Mouse (Mus musculus) forebrain, embryonic 16.5 days (tissue): ENCODE measurements around the gene Hdac4. TPM values are rescaled to one million over a fixed set of nuclear protein-coding genes. Genes with fewer than 3 reads are reported as not detected.

ENCODE experiments used
- ATAC-seq: fragments of 200-750 bp; cut with Nextera tagmentation; 2 replicates; pipeline ENCODE4 v1.8.0; 2017; ENCODE audit warnings: mild to moderate bottlenecking, moderate library complexity
- H3K27ac ChIP-seq: fragments of 300-500 bp; sonication (generic); 2 replicates; pipeline ENCODE4 v1.5.1; 2014; ENCODE audit warnings: low read length, control low read depth
- H3K27me3 ChIP-seq: fragments of 300-500 bp; sonication (generic); replicated peaks from 2 replicates; pipeline ENCODE4 v1.6.1; 2014; ENCODE audit warnings: low read length; ENCODE audit not compliant: control insufficient read depth, insufficient read depth
- H3K36me3 ChIP-seq: fragments of 300-500 bp; sonication (generic); 2 replicates; pipeline ENCODE4 v1.6.1; 2014; ENCODE audit not compliant: control insufficient read depth, insufficient read depth
- H3K4me1 ChIP-seq: fragments of 300-500 bp; sonication (generic); replicated peaks from 2 replicates; pipeline ENCODE4 v1.6.1; 2014; ENCODE audit warnings: low read length; ENCODE audit not compliant: control insufficient read depth, insufficient read depth
- H3K4me2 ChIP-seq: fragments of 300-500 bp; sonication (generic); 2 replicates; pipeline ENCODE4 v1.6.1; 2014; ENCODE audit warnings: mild to moderate bottlenecking, low read length, control low read depth
- H3K4me3 ChIP-seq: fragments of 300-500 bp; sonication (generic); replicated peaks from 2 replicates; pipeline ENCODE4 v1.5.1; 2014; ENCODE audit warnings: mild to moderate bottlenecking, low read length, control low read depth
- H3K9ac ChIP-seq: fragments of 300-500 bp; sonication (generic); replicated peaks from 2 replicates; pipeline ENCODE4 v1.6.1; 2014; ENCODE audit warnings: low read depth, low read length, control low read depth
- H3K9me3 ChIP-seq: fragments of 300-500 bp; sonication (generic); 2 replicates; pipeline ENCODE4 v1.6.1; 2016; ENCODE audit warnings: low read length; ENCODE audit not compliant: control insufficient read depth
- WGBS: fragments of 180-500 bp; shearing (Covaris S2); extraction: QIAGEN DNeasy Blood & Tissue Kit; methylation state at CpG from one replicate; pipeline ENCODE4 v1.1.7; 2014; 5-methylcytosine and 5-hydroxymethylcytosine counted together
- polyA plus RNA-seq: library from polyadenylated mRNA; unstranded; fragments of >200 nt; fragmentation: Nextera tagmentation; extraction: Ambion mirVana; gene quantifications from 2 replicates; pipeline ENCODE4 v1.2.1, GENCODE M21; 2015

Gene Hdac4
- polyA plus RNA-seq, 1 experiment from 2014 or later = 31.3 TPM

DNA sequence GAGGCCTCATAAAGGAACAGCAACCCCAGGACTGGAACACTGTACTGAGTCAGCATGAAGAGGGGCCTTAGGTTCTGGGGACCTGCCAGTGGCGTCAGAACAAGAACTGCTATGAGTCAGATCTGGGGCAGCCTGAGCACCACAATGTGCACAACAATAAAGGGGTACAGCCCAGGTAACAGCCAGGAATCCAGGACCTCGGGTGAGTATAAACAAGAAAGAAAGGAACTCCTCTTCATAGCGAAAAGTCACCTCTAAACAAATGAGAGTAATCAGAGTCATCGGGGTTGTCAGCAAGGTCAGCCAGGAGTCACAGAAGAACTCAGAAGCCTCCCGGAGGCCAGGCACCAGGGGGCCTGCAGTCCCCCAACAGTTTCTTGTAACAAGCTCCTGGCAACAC lies 76.2 kb downstream of the Hdac4 start:
- WGBS = 66% methylated on average over 5 of the region's 5 CpGs
- H3K9me3 ChIP-seq = no peaks in the 10 kb centered on the region

DNA sequence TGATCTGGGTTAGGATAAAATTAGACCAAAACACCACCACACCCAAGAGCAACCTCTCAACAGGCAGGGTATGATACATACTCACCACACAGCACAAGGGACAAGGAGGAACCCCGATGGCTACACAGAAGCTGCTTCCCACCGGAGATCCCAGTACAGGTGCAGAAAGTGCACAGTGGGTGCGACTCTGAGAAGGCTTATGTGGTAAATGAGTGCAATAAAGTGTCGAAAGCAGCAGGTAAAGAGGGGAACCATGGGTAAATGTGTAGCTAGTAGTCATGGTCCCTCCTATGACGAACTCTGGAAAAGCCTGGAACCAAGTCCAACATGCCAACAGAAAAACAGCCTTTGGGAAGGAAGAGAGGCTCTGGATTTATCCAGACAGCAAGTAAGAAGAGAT lies 77.9 kb downstream of the Hdac4 start:
- Histone ChIP-seq H3K27ac (no peak overlapping the region), H3K9ac (no peak overlapping the region), H3K4me2 (no peak overlapping the region), H3K36me3 (no peaks in the 10 kb centered on the region), H3K4me1 (no peaks in the 10 kb centered on the region), H3K9me3 (no peaks in the 10 kb centered on the region), H3K4me3 (no peak overlapping the region), H3K27me3 (no peaks in the 10 kb centered on the region)
- 95% methylated on average over 5 of the region's 5 CpGs for WGBS
- ATAC-seq = no peak

More for the DNA sequence above, 76.2 kb downstream of the Hdac4 start:
- Histone ChIP-seq H3K4me1 (no peaks in the 10 kb centered on the region), H3K4me3 (no peak overlapping the region), H3K27me3 (no peaks in the 10 kb centered on the region), H3K27ac (no peak overlapping the region), H3K4me2 (no peak overlapping the region), H3K36me3 (no peaks in the 10 kb centered on the region), H3K9ac (no peak overlapping the region)
- no peak for ATAC-seq

DNA sequence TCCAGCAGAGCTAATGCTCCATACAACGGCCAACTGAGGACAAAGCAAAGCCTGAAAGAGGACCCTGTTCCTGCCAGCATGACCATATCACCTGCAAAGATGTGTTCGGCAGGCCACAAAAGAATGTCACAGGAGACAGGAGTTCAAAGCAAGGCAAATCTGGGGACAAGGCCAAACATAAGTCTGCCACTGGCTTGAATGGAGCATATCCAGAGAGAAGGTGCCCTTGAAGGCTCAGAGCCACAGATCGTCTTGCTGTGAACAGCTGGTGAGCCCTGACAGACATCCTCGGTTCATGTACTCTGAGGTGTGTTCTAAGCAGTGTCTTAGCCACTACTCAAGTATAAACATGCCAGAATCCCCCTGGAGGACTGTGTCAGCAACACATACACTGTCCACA lies 79.3 kb downstream of the Hdac4 start:
- no peaks in the 10 kb centered on the region for H3K27me3 ChIP-seq
- no peak overlapping the region for H3K27ac ChIP-seq
- no peak overlapping the region for H3K9ac ChIP-seq
- H3K36me3 ChIP-seq = no peaks in the 10 kb centered on the region
- H3K4me3 ChIP-seq = no peak overlapping the region
- H3K4me1 ChIP-seq = no peaks in the 10 kb centered on the region
- no peak for ATAC-seq
- WGBS = 85% methylated on average over 4 of the region's 4 CpGs
- no peak overlapping the region for H3K4me2 ChIP-seq
- H3K9me3 ChIP-seq = no peaks in the 10 kb centered on the region

DNA sequence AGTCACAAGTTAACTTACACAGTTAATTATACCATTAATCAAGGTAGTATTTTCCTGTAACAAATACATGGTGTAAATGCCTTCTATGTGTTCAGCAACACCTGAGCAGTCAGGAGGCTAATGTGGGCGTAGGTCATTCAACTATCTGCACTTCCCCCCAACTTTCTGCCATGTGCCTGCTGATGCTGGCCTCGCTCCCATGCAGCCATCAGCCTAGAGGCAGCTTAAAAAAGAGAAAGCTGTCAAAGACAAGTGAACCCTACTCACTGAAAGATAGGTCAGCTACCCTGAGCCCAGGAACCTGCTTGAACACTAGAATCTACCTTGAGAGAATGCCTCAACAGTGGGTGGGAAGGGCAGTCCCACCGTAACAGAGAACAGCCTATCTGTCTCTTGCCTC lies 81.4 kb downstream of the Hdac4 start:
- whole genome bisulfite sequencing = 89% methylated on average over 3 of the region's 3 CpGs
- Histone ChIP-seq H3K4me3 (no peak overlapping the region), H3K9me3 (no peaks in the 10 kb centered on the region), H3K27ac (no peak overlapping the region), H3K36me3 (no peaks in the 10 kb centered on the region), H3K4me1 (peaks cover 4% of the 10 kb centered on the region), H3K27me3 (no peaks in the 10 kb centered on the region), H3K9ac (no peak overlapping the region), H3K4me2 (no peak overlapping the region)
- no peak for ATAC-seq

DNA sequence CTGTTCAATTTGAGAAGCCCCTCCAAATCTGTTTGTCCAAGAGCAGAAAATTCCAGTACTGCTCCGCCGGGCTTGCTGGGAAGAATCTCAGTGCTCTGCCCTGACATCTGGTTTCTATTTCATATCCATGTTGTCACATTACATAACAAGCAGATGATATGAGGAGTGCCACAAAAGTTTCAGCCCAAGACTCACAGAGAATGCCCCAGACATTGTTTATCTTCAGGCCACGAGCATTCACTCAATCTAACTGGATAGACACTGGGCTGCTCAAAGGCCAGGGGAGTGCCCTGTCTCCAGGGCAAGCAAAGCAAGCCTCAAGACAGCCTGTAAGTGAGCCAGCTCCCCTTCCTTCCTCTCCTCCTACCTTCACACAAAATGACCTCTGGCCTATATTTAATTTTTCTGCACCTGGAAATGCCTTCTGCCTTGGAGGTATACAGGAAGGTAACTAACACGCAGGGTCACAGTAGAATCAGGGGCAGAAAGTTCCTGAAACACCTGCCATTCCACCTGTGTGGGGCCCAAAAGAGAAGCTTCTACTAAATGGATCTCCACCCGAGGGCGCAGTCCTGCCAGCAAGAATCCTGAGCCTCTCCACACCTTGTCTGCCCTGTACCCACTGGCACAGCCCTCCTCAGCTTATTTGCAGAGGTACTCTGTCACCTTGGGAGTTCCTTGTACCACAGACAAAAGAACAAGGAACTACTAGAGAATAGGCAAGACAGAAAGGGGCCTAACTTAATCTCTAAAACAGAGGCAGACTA lies 82.1 kb downstream of the Hdac4 start:
- no peak overlapping the region for H3K4me3 ChIP-seq
- H3K4me1 ChIP-seq = peaks cover 5% of the 10 kb centered on the region
- H3K27me3 ChIP-seq = no peaks in the 10 kb centered on the region
- 86% methylated on average over 6 of the region's 6 CpGs for WGBS
- H3K4me2 ChIP-seq = no peak overlapping the region
- no peak overlapping the region for H3K9ac ChIP-seq
- H3K27ac ChIP-seq = no peak overlapping the region
- no peaks in the 10 kb centered on the region for H3K36me3 ChIP-seq
- H3K9me3 ChIP-seq = no peaks in the 10 kb centered on the region
- ATAC-seq = no peak

DNA sequence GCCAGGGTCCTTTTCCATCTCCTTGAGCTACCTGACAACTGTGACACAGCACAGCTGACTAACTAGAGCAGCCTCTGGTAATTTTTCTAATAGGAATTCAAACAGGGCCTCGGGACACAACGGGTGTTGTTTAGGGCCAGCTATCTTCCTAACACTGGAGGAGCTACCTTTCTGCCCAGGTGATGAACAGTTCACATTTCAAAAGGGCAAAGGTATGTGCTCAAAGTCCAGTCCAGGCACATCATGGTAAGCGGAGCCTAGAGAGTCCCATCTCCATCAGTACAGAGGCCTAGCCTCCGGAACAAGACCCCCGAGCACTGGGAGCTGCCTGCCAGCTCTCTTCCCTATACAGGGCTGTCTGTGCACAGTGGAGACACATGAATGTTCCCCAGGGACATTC lies 82.9 kb downstream of the Hdac4 start:
- Histone ChIP-seq H3K9ac (no peak overlapping the region), H3K27ac (no peak overlapping the region), H3K4me1 (peaks cover 5% of the 10 kb centered on the region), H3K36me3 (no peaks in the 10 kb centered on the region), H3K4me3 (no peak overlapping the region), H3K9me3 (no peaks in the 10 kb centered on the region), H3K4me2 (no peak overlapping the region), H3K27me3 (no peaks in the 10 kb centered on the region)
- no peak for ATAC-seq
- 96% methylated on average over 5 of the region's 5 CpGs for WGBS

DNA sequence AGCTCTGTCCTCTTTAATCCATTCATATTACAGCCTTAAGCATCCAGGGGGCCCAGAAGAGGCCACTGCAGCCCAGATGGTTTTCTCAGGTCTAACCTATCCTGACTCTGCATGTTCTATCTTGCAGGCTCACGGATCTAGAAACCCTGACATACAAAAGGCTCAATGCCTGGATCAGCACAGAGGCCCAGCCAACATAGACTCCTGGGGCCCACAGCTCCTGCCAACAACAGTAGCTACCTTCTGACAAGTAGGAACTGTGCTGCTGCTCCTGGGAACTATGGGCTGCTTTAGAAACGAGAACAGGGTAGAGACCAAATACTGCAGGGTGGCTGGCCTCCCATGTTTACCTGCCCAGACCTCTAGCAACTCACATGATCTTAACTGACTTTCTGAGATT lies 83.9 kb downstream of the Hdac4 start:
- Histone ChIP-seq H3K4me1 (peaks cover 5% of the 10 kb centered on the region), H3K9ac (no peak overlapping the region), H3K4me3 (no peak overlapping the region), H3K27ac (no peak overlapping the region), H3K4me2 (no peak overlapping the region), H3K9me3 (no peaks in the 10 kb centered on the region), H3K36me3 (no peaks in the 10 kb centered on the region), H3K27me3 (no peaks in the 10 kb centered on the region)
- 85% methylated on average over 2 of the region's 2 CpGs for WGBS
- no peak for ATAC-seq

DNA sequence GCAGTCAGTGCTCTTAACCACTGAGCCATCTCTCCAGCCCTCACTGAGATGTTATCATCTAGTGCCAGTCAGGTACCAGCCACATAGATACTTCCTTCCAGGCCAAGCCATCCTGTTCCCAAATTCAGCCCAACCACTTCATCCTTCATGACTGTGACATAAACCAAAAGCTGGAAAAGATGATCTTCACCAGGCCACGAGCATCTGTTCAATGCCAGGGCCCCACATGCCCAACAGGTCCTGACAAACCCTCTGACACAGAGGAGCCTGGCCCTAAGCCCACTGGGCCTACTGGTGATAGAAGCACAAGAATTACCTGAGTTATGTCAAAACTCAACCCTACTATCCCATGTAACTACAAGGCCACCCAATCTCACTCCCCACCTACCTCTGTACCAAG lies 84.5 kb downstream of the Hdac4 start:
- no peaks in the 10 kb centered on the region for H3K27me3 ChIP-seq
- no peaks in the 10 kb centered on the region for H3K36me3 ChIP-seq
- H3K4me1 ChIP-seq = peaks cover 5% of the 10 kb centered on the region
- no peak for ATAC-seq
- H3K9me3 ChIP-seq = no peaks in the 10 kb centered on the region
- WGBS = 90% methylated on average over 1 of the region's 1 CpGs
- H3K27ac ChIP-seq = no peak overlapping the region
- H3K4me2 ChIP-seq = no peak overlapping the region
- no peak overlapping the region for H3K4me3 ChIP-seq
- no peak overlapping the region for H3K9ac ChIP-seq

GRCm38 (mm10) chr1:92109221-92109620 lies 86.3 kb downstream of the Hdac4 start:
- no peak for ATAC-seq
- WGBS = 26% methylated on average over 1 of the region's 1 CpGs
- H3K36me3 ChIP-seq = no peaks in the 10 kb centered on the region

DNA sequence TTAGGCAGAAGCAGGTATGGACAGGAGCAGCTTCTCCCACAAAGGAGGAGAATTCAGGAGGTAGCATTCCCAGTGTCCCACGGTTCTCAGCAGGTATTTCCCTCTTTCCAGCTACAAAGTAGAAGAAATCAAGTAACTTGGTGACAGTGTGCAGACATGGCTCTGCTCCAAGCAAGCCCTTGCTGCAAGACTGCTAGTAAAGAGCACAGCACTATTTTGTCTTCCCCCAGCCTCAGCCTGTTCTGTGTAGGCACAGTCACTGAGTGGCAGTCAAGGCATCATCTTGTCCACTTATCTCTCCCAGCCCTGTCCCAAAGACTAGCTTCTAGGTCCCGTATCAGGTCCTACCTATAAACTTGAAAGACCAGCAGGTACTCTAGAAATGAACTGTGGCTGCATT lies 86.9 kb downstream of the Hdac4 start:
- no peak for ATAC-seq
- Histone ChIP-seq H3K27ac (no peak overlapping the region), H3K27me3 (no peaks in the 10 kb centered on the region), H3K4me2 (no peak overlapping the region), H3K36me3 (no peaks in the 10 kb centered on the region), H3K9me3 (no peaks in the 10 kb centered on the region), H3K4me3 (no peak overlapping the region), H3K9ac (no peak overlapping the region), H3K4me1 (peaks cover 5% of the 10 kb centered on the region)
- 82% methylated on average over 2 of the region's 2 CpGs for WGBS

More at GRCm38 (mm10) chr1:92109221-92109620, 86.3 kb downstream of the Hdac4 start:
- no peak overlapping the region for H3K9ac ChIP-seq
- no peak overlapping the region for H3K27ac ChIP-seq
- no peak overlapping the region for H3K4me2 ChIP-seq
- peaks cover 5% of the 10 kb centered on the region for H3K4me1 ChIP-seq
- no peaks in the 10 kb centered on the region for H3K27me3 ChIP-seq
- no peaks in the 10 kb centered on the region for H3K9me3 ChIP-seq
- no peak overlapping the region for H3K4me3 ChIP-seq
